Mouse (Mus musculus) gastrocnemius, postnatal 25 days (tissue): ENCODE measurements around the gene Ptgfr. TPM values are rescaled to one million over a fixed set of nuclear protein-coding genes. Genes with fewer than 3 reads are reported as not detected.

Experiments used
- total RNA-seq, 2 experiments: library from RNA; stranded (reverse); gene quantifications; 1 replicate in 1 of 2; 2 replicates in 1 of 2; pipeline ENCODE4 v1.2.3; 2021

The Ptgfr gene
- total RNA-seq, 2 experiments from 2014 or later: 0.92 to 2.3 TPM

Other genes with a start within 250 kb of the Ptgfr start
- not detected for gene Ifi44, start 87.7 kb downstream of the Ptgfr start, total RNA-seq
- not detected for gene Ifi44l, start 74.7 kb downstream of the Ptgfr start, total RNA-seq